Mouse (Mus musculus): Measurements from ENCODE around the gene Il20ra.

The Il20ra gene

GRCm38 (mm10) chr10:19712421-19712836 lies at the start of gene Il20ra:
TSS of gene Il20ra (plus strand) at chr10:19712570.
- in situ Hi-C loops (cut with MboI, MseI) = no loop called here

DNA sequence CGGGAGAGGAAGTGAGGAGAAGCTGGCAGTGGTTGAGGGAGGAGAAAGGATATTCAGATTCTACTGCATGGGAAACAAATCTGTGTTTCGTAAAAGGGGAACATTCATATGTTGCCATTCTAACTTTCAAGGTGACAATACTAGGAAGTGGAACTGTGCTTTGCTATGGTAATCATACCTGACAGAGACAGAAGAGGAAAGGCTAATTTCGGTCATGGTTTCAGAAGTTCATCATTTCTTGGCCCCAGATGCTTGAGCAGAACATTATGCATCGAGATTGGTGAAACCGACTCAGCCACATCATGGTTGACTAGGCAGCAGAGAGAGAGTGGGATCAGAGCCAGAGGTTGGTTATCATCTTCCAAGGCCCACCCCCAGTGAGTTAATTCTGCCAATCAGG lies 43.4 kb upstream of the Il20ra start:
- in situ Hi-C loops (cut with MboI, MseI) = no loop called here

GRCm38 (mm10) chr10:19672015-19672414 lies 40.4 kb upstream of the Il20ra start:
- in situ Hi-C loops (cut with MboI, MseI) = no loop called here

- in situ Hi-C loops (cut with MboI, MseI) = no loop called here
Observed at GRCm38 (mm10) chr10:19673146-19673545, 39.2 kb upstream of the Il20ra start.

DNA sequence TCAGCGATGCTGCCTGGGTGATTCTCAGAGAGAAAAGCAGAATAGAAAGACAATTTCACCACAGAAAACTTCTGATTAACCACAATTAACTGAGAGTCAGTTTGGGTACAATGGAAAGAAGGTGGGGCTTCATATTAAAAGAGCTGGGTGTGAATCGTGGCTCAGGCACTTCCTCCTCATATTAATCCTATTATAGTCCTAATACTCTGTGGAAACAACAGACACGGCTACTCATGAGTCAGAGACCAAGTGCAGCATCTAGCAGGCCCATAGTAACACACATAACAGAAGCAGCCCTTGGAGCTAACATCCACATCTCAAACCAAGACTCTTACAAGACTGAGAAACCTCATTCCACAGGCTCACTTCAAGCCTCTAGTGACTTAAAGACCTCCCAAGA lies 24.7 kb upstream of the Il20ra start:
- in situ Hi-C loops (cut with MboI, MseI) = loop anchor here (5.0 to 10.0 kb wide), 4 partner anchors 40 to 773 kb away; no protein-coding TSS in a partner anchor

DNA sequence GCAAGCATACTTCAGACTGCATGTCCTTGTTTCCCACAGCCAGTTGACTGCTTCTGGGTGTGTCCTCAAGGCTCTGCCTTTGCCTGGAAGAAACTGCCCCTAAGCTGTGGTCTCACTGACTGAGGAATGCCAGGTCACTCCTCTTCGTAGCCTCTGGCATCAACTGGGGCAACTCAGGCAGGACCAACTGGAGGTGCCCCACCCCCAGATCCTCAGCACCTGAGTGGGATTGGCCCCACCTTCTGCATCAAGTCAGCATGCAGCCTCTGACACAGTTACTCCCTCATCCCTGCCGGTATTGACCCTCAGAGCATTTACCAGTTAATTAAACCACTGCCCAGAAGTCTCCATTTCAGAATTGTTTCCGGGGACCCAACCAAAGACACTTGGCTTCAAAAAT lies 21.1 kb upstream of the Il20ra start:
- in situ Hi-C loops (cut with MboI, MseI) = loop anchor here (10.0 kb wide), 1 partner anchor 446 kb away; no protein-coding TSS in a partner anchor

DNA sequence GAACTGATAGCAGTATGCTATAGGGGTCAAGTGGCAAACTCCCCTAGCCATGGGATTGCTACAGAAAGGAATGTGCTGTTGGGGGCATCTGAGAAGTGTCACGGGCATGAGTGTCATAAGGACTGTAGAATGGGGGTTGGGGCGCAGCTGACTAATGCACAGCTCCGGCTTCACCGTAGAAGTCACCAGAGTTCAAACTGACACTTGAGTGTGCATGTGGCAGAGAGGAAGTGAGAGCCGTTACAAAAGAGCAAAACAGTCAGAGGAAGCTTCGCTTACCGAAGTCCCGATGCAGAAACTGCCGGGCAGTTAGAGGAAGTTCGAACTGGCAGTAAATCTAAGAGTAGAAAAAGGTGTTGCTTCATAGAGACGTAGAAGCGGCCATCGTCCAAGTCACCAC lies 20.6 kb upstream of the Il20ra start:
- in situ Hi-C loops (cut with MboI, MseI) = loop anchor here (10.0 kb wide), 1 partner anchor 447 kb away; no protein-coding TSS in a partner anchor

DNA sequence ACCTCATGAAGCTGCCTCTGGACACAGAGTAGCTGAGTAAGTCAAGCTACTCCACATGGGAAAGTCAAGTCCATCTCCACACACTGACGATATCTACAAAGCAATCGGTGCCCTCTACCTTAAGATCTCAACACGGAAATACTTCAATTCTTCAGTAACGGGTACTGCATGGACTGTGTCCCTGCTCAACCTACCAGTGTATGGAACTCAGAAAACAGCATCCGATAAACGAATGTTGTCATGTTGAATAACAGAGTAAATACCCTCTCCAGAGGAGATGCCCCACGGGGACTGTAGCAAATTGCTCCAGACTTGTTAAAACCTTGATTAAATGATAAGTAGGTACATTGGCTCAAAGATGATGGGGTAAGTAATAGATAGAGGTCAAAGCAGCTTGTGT lies 20.0 kb upstream of the Il20ra start:
- in situ Hi-C loops (cut with MboI, MseI) = loop anchor here (10.0 kb wide), 1 partner anchor 448 kb away; no protein-coding TSS in a partner anchor

DNA sequence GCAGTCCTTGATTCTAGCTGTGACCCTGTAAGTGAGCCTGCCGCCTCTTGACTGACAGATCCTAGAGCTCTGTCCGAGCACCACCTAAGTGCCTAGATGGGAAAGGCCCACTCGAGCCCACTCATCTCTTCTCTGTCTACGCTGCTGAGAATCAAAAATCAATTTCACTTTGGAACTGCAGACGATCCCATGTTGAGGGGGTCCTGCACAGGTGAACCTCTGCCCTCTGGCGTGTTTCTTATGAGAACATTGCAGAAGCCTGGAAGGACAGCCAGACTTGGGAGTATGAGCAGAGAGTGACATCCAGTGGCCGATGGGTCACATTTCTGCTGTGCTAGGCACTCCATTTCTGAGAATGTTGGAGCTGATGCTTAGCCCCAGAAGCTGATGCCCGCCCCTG lies 19.4 kb upstream of the Il20ra start:
- in situ Hi-C loops (cut with MboI, MseI) = loop anchor here (10.0 kb wide), 1 partner anchor 448 kb away; no protein-coding TSS in a partner anchor

DNA sequence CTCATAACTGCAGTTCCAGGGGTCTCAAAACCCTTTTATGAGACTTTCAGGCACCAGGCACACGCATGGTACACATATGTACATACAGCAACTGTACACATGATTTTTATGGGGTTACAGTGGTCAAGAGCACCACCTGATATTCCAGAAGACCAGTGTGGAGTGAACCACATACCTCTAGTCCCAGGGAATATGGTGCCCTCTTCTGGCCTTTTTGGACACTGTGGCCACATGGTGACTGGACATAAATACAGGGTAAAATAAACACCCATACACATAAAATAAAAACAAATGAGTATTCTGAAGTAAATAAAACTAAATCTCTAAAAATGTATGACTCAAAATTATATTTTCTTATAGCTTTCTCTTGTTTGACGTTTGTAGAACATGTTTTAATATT lies 18.7 kb upstream of the Il20ra start:
- in situ Hi-C loops (cut with MboI, MseI) = loop anchor here (10.0 kb wide), 1 partner anchor 449 kb away; no protein-coding TSS in a partner anchor

- in situ Hi-C loops (cut with MboI, MseI) = loop anchor here (10.0 kb wide), 1 partner anchor 455 kb away; no protein-coding TSS in a partner anchor
Observed at GRCm38 (mm10) chr10:19699331-19699730, 13.0 kb upstream of the Il20ra start.

DNA sequence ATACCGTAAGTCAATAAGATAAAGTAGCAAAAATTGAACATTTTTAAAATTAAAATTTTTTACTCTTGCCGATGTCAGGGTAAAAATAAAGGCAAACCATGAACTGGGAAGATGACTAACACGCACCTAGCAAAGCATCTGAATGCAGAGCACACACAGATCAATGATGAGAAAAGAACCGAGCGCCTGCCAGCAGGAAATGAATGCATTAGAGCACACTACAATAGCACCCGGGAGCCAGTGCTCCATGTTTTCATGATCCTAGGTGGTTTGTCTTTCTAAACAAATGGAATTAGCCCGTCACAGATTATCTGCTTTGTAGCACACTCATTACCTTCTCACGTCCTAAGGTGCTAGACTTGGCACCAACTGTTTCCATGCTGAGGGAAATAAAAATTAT lies 7.9 kb upstream of the Il20ra start:
- in situ Hi-C loops (cut with MboI, MseI) = no loop called here

- in situ Hi-C loops (cut with MboI, MseI) = no loop called here
Observed at GRCm38 (mm10) chr10:19707768-19708167, 4.6 kb upstream of the Il20ra start.

DNA sequence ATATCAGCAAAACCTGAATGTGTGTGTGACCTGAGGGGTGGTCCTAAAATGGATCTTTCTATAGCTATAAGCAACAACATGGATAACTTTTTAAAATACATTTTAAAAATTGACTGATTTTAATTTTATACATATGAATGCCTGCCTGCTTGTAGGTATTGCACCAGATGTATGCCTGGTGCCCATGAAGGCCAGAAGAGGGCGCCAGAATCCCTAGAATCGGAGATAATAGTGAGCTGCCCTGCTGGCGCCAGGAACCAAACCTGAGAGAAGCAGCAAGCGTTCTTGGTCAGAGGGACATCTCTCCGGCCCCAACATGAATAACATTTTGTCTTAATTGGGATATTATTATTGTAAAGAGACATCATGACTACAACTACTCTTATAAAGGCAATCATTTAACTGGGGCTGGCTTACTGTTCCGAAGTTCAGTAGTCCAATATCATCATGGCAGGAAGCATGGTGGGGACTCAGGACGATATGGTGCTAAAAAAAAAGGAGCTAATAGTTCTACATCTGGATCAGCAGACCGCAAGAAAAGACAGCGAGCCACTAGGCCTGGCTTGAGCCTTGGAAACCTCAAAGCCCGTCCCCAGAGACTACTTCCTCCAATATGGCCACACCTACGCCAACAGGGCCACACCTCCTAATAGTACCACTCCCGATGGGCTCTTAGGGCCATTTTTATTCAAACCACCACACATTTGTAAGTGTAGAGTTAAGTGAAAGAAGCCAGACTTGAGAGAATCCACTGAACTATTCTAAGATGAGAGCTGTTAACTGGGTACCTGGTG lies 3.9 kb upstream of the Il20ra start:
- in situ Hi-C loops (cut with MboI, MseI) = no loop called here

DNA sequence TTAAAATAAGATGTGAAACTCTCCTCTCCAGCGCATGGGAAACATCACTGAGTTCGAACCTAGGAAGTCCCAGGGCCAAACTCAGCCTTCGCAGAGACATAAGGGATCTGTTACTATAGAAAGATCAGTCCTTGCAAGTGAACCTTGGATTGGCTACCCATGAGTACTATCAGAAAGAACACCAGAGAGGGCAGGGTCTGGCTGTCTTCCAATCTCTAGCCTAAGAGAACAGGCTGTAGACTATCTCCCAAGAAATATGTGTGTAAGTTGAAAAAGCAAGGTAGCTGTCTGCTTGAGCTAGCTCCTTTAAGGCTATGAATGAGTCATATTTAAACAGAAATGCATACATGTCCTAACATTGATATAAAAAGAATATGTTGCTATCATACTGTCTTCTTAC lies 1.4 kb upstream of the Il20ra start:
- in situ Hi-C loops (cut with MboI, MseI) = no loop called here

GRCm38 (mm10) chr10:19711551-19712171 lies 709 bp upstream of the Il20ra start:
- in situ Hi-C loops (cut with MboI, MseI) = no loop called here

DNA sequence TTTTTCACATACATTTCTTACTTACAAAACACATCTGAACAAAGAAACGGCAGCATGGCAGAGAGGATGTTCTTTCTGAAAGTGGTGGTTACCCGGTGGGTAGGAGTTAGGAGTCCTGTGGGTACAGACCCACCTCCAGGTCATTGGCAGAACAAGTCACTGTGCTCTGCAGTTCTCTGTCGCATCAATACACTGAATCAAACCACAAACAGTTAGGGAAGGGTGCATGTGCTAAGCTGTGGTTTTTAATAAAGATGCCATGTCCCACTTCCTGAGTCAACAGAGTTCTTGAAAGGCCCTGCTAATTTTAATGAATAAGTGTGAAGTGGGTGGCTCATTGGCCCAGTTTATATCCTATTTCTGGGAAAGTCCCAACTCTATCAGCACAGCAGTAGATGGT lies 6.3 kb downstream of the Il20ra start:
- in situ Hi-C loops (cut with MboI, MseI) = loop anchor here (5.0 kb wide), 1 partner anchor 174 kb away; no protein-coding TSS in a partner anchor

GRCm38 (mm10) chr10:19722320-19722719 lies 9.9 kb downstream of the Il20ra start:
- in situ Hi-C loops (cut with MboI, MseI) = no loop called here

GRCm38 (mm10) chr10:19724158-19724832 lies 11.9 kb downstream of the Il20ra start:
- in situ Hi-C loops (cut with MboI, MseI) = no loop called here

- in situ Hi-C loops (cut with MboI, MseI) = loop anchor here (25.0 kb wide), 1 partner anchor 1826 kb away; no protein-coding TSS in a partner anchor
Observed at GRCm38 (mm10) chr10:19738442-19738841, 26.1 kb downstream of the Il20ra start.

DNA sequence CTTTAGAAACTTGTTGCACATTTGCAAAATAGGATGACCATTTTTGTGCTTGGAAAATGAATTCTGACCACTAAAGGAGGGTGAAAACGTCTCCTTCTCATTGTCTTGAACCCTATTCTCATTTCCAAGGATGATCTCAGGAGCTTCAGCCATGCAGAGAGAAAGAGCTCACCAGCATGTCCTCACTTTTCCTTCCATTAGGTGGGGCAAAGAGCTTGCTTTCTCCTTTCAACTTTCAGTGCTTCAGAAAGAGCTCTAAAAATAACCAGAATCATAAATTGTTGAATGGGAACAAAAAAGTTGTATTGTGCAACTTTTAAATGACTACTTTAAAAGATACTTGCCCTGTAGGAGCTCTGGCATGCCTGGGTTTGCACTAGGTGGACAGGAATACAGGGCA lies 33.3 kb downstream of the Il20ra start:
- in situ Hi-C loops (cut with MboI, MseI) = loop anchor here (5.0 to 25.0 kb wide), 2 partner anchors 93 to 1833 kb away; no protein-coding TSS in a partner anchor

GRCm38 (mm10) chr10:19746156-19746555 lies 33.8 kb downstream of the Il20ra start:
- in situ Hi-C loops (cut with MboI, MseI) = loop anchor here (5.0 to 25.0 kb wide), 2 partner anchors 94 to 1834 kb away; no protein-coding TSS in a partner anchor

Measured in regulatory T cell (primary cell).